In genomic region chr12:79436035-79436434, GRCm38 (mm10) we compare ENCODE assay signal across 27 mouse cellular contexts.
"Had no signal": no experiment of that assay in that cellular context is flagged by ENCODE, and none has a peak within 500 bp of the region (broad histone marks: within the 10 kb centered on the region; RNA-seq: fewer than 3 reads in every experiment).

No protein-coding gene starts in this region.

- H3K36me3 ChIP-seq: limb, embryonic 10.5 days; limb, embryonic 12.5 days; limb, embryonic 13.5 days; limb, embryonic 15.5 days; liver, embryonic 12.5 days; liver, embryonic 13.5 days; liver, embryonic 15.5 days; lung, embryonic 15.5 days; midbrain, embryonic 10.5 days; midbrain, embryonic 12.5 days; midbrain, embryonic 13.5 days; midbrain, embryonic 15.5 days had no signal

- H3K4me2 ChIP-seq: limb, embryonic 12.5 days; limb, embryonic 13.5 days; limb, embryonic 15.5 days; liver, embryonic 12.5 days; liver, embryonic 13.5 days; liver, embryonic 15.5 days; lung, embryonic 14.5 days; lung, embryonic 15.5 days; midbrain, embryonic 11.5 days; midbrain, embryonic 12.5 days; midbrain, embryonic 13.5 days; midbrain, embryonic 15.5 days had no signal

- H3K27ac ChIP-seq: left cerebral cortex, adult 2 months; limb, embryonic 10.5 days; limb, embryonic 12.5 days; limb, embryonic 13.5 days; limb, embryonic 15.5 days; liver, embryonic 12.5 days; liver, embryonic 13.5 days; liver, embryonic 14.5 days; liver, embryonic 15.5 days; macrophage; midbrain, embryonic 12.5 days; midbrain, embryonic 13.5 days; midbrain, embryonic 15.5 days had no signal

- H3K4me3 ChIP-seq: left cerebral cortex, adult 2 months; limb, embryonic 10.5 days; limb, embryonic 12.5 days; limb, embryonic 13.5 days; limb, embryonic 15.5 days; liver, embryonic 12.5 days; liver, embryonic 13.5 days; liver, embryonic 15.5 days; lung, embryonic 15.5 days; megakaryocyte, embryonic 14.5 days; midbrain, embryonic 10.5 days; midbrain, embryonic 12.5 days; midbrain, embryonic 13.5 days; midbrain, embryonic 15.5 days; myocyte had no signal

- ATAC-seq: liver, embryonic 12.5 days; lung, postnatal 0 days; midbrain, embryonic 13.5 days; midbrain, embryonic 15.5 days; midbrain, embryonic 16.5 days had no signal

- H3K9me3 ChIP-seq: limb, embryonic 10.5 days; limb, embryonic 12.5 days; limb, embryonic 13.5 days; limb, embryonic 15.5 days; liver, embryonic 12.5 days; liver, embryonic 13.5 days; liver, embryonic 15.5 days; lung, embryonic 15.5 days; megakaryocyte, embryonic 14.5 days; midbrain, embryonic 10.5 days; midbrain, embryonic 12.5 days; midbrain, embryonic 13.5 days; midbrain, embryonic 15.5 days had no signal

- H3K9ac ChIP-seq: limb, embryonic 12.5 days; limb, embryonic 13.5 days; limb, embryonic 15.5 days; liver, embryonic 12.5 days; liver, embryonic 13.5 days; liver, embryonic 14.5 days; liver, embryonic 15.5 days; lung, embryonic 14.5 days; lung, embryonic 15.5 days; midbrain, embryonic 12.5 days; midbrain, embryonic 13.5 days; midbrain, embryonic 15.5 days had no signal

- H3K4me1 ChIP-seq: liver, embryonic 12.5 days; liver, embryonic 13.5 days; megakaryocyte, embryonic 14.5 days; midbrain, embryonic 15.5 days had no signal

- DNase-seq: left cerebral cortex, postnatal 4 days; liver, embryonic 13.5 days; lung, adult 2 months; lung, embryonic 14.5 days; lung, postnatal 10 days; lung, postnatal 14 days; lung, postnatal 4 days; midbrain, embryonic 14.5 days had no signal

- H3K27me3 ChIP-seq: limb, embryonic 12.5 days; limb, embryonic 13.5 days; limb, embryonic 15.5 days; liver, embryonic 12.5 days; liver, embryonic 13.5 days; liver, embryonic 15.5 days; lung, embryonic 15.5 days; megakaryocyte, embryonic 14.5 days; midbrain, embryonic 12.5 days; midbrain, embryonic 13.5 days; midbrain, embryonic 15.5 days had no signal
